Mouse (Mus musculus): ENCODE results near the gene Hmgb1.

GRCm38 (mm10) chr5:149156886-149157563 is 27.3 kb downstream of the Hmgb1 start:
- no peak for TF ChIP-seq CTCF (conservative IDR thresholded peaks at IDR 0.05; ENCODE audit: low read length)
- TF ChIP-seq NANOG (IDR thresholded peaks at IDR 0.05; ENCODE audit: borderline replicate concordance, low read length) = no peak
- TF ChIP-seq POU5F1 (IDR thresholded peaks at IDR 0.05; ENCODE audit: borderline replicate concordance, low read length) = no peak
